Mouse (Mus musculus): ENCODE results near the gene Nkain1.

The Nkain1 gene

DNA sequence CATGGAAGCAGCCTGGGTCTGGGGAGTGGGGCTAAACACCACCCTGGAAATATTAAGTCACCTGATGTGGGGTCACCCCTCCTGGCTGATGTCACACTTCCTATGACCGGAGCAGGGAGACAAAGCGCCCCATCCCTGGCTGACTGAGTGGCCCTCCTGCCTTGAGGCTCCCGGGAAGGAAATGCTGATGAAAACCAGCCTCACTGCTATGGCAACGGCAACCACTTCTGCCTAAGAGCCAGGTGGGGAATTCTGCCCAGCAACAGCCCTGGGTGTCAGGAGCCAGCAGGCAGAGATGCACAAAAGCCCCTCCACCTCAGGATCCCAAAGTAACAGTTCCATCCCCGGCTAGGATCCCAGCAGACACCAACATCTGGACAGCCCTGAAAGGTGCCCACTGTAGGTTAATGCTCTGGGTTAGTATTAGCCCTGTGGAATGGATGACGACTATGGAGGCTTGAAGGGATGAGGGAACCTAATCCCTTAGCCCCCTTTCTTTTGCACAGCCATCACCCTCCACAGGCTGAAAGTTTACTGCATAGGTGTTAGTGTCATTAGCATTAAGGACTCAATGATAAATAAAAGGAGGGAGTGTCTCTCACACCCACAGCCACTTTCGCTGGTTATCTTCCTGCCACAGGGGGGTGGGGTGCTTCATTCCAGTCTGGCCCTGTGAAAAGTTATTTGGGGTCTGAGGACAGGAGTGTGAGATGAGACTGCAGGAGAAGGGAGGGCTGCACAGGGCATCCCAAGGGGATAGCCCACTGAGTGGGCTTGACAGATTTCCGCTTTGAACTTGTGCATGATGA, 21.5 kb downstream of the Nkain1 start:
- no peak for DNase-seq (ENCODE audit: low spot score)

DNA sequence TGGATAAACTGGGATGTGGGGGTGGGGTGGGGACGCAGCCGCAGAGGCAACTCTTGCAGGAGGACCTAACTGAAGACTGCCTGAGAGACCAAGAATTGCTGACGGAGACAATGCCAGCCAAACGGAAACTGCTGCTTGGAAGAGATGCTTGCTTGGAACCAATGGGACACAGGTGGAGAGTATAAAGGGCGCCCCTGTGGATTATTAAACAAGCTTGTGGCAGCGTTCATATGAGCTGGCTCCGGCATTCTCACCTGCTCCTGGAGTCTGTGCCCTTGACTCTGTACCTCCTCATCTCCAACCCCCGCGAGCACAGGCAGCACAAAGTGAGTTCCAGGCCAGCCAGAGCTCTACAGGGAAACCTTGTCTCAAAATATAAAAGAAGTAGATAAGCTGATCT, 23.5 kb downstream of the Nkain1 start:
- no peak for DNase-seq (ENCODE audit: low spot score)

- no peak for DNase-seq (ENCODE audit: low spot score)
Observed at GRCm38 (mm10) chr4:130549189-130549588, 24.8 kb downstream of the Nkain1 start.

DNA sequence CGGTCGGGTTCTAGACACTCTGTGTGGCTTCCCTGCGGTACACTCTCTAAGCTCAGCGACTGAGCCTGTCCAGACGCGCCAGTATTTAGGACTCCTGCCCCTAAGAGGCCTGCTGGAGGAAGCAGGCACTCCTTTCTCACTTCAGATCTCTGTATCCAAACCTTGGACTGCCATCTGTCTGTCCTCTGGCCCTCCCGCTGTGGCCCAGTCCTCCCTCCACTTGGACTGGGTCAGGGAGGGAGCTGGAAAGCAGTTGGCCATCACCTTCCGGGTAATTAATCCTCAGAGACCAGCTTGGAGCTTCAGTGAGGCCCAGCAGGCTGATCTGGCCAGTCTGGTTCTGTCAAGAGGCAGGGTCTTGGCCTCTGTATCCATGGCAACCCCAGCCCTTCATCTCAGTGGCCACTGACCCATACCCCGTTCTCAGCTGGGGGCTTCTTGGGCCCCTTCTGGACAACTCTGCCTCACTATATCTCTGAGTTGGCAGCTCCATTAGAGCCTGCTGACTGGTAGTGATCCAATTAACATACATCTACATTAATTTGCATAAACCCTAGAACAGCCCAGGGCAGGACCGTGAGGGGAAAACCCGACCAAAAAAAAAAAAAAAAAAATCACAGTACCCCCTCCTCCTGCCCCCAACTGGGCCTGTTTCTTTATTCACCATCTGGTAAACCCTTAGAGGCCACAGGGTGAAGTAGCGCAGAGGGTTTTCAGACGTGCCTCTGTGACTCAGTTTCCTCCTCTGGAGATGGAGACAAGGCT, 27.0 kb downstream of the Nkain1 start:
- no peak for DNase-seq (ENCODE audit: low spot score)

DNA sequence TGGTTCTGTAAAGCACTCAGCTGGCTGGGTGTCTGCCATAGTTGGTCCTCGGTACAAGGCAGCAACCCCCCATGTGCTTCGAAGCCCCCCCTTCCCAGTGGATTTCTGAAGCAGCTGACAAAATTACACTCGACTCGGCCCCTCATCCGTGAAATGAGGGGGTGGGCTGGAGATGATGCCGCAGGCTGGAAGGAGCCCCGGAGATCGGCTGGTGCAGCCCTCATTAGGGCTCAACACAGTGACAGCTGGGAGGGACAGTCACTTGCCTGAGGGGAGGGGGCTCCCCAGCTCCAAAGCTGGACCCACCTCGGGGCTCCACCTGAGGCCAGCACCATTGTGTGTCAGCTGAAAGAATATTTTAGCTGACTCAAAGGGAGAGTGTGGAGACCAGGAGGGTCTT, 29.6 kb downstream of the Nkain1 start:
- DNase-seq (ENCODE audit: low spot score), result no peak

DNA sequence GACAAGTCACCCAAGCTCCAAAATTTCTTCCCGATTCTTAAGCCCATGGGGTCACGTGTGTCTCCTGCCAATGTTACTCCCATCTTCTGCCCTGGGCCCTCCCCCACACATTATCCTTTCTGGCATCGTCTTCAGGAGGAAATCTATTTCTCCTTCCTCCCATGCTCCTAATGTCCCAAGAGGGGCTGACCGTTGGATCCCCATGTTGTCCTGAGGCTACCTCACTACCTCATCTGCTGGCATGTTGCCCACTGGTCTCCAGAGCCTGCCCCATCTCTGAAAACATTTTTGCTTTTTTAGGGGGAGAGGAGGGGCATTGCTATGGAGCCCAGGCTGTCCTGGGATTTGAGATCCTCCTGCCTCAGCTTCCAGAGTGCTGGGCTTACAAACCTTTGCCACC, 30.9 kb downstream of the Nkain1 start:
- no peak for DNase-seq (ENCODE audit: low spot score)

DNA sequence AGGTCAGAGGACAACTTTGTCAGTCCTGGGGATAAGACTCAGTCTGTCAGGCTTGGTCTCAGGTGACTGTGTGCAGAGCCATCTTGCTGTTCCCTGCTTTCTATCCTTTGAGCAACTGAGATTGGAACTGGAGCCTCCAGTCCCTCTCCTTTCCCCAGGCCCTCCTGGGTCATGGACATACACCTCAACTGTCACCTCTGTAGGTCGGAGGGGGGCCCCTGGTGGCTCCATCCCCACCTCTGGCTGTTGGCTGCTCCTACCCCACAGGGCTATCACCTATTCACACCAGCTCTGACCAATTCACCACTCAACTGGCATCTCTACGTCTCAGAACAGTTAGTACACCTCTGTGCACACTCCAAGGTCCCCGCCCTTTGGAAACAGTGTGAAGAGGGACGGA, 33.1 kb downstream of the Nkain1 start:
- no peak for DNase-seq (ENCODE audit: low spot score)

DNA sequence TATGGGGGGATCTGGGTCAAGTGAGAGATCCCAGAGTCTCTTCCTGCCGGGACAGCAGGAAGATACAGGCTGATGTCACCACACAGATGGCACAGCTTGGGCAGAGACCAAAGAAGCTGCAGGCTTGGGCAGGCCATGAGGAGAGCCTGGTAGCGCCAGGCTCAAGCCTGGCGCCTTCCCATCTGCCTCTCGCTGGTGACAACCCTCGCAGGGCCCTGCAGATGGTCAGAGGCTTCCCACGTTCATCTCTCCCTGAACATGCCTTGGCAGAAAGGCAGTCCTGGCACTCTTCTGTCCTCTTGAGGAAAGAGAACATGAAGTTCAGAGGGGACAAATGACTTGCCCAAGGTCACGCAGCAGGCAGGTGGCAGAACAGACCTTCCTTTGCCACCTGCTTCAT, 34.3 kb downstream of the Nkain1 start:
- no peak for DNase-seq (ENCODE audit: low spot score)

GRCm38 (mm10) chr4:130539053-130539452, 34.9 kb downstream of the Nkain1 start:
- no peak for DNase-seq (ENCODE audit: low spot score)

- DNase-seq (ENCODE audit: low spot score), result no peak
Observed at GRCm38 (mm10) chr4:130537371-130537770, 36.6 kb downstream of the Nkain1 start.

- no peak for DNase-seq (ENCODE audit: low spot score)
Observed at GRCm38 (mm10) chr4:130535789-130536188, 38.2 kb downstream of the Nkain1 start.

- peak; percentile 83 for DNase-seq (ENCODE audit: low spot score)
Observed at GRCm38 (mm10) chr4:130533975-130534374, 40.0 kb downstream of the Nkain1 start.

DNA sequence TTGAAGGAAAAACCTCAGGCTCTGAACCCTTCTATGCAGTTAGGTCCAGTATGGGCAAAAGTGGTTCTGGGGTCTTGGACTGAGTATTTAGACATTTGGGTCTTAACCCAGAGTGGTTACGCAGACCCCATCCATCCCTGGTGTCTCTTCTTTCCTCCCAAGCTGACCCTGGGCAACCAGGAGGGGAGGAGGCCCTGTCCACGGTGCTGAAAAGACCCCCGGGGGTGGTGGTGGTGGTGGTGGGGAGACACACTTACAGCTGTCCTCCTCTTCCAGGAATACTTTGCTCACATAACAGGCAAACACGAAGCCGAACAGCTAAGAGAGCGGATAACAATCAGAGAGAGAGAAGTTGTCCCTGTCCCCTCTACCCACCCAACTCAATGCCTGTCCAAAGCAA, 41.6 kb downstream of the Nkain1 start:
- no peak for DNase-seq (ENCODE audit: low spot score)

GRCm38 (mm10) chr4:130531645-130532280, 42.2 kb downstream of the Nkain1 start:
- DNase-seq (ENCODE audit: low spot score), result peak; percentile 75

DNA sequence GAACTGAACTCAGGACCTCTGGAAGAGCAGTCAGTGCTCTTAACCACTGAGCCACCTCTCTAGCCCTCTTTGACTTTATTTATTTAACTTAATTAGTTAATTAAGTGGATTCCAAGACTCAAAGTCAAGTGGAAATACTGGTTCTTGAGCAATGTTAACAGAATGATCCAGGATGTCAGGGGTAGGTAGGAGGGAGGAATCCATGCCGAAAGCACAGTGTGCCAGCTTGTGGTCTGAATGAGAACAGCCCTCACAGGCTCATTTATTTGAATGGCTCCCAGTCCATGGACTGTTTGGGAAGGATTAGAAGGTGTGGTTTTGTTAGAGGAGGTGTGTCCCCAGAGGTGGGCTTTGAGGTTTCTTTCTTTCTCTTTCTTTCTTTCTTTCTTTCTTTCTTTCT, 46.2 kb downstream of the Nkain1 start:
- no peak for DNase-seq (ENCODE audit: low spot score)

GRCm38 (mm10) chr4:130525041-130525440, 48.9 kb downstream of the Nkain1 start:
- DNase-seq (ENCODE audit: low spot score), result no peak

DNA sequence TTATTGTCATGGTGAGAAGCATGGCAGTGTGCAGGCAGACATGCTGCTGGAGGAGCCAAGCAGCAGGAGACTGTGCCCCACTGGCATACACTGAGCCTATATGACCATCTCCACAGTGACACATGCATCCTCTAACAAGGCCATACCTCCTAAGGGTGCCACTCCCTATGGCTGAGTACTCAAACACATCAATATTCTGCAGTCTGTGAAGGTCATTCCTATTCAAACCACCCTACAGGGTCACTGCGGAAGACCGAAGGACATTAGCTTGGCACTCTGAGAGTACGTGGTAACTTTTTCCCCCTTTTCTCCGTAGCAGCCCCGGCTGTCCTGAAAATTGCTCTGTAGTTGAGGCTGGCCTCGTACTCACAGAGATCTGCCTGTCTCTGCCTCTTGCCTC, 52.5 kb downstream of the Nkain1 start:
- no peak for DNase-seq (ENCODE audit: low spot score)

GRCm38 (mm10) chr4:130520482-130520851, 53.5 kb downstream of the Nkain1 start:
- DNase-seq (ENCODE audit: low spot score), result no peak

DNA sequence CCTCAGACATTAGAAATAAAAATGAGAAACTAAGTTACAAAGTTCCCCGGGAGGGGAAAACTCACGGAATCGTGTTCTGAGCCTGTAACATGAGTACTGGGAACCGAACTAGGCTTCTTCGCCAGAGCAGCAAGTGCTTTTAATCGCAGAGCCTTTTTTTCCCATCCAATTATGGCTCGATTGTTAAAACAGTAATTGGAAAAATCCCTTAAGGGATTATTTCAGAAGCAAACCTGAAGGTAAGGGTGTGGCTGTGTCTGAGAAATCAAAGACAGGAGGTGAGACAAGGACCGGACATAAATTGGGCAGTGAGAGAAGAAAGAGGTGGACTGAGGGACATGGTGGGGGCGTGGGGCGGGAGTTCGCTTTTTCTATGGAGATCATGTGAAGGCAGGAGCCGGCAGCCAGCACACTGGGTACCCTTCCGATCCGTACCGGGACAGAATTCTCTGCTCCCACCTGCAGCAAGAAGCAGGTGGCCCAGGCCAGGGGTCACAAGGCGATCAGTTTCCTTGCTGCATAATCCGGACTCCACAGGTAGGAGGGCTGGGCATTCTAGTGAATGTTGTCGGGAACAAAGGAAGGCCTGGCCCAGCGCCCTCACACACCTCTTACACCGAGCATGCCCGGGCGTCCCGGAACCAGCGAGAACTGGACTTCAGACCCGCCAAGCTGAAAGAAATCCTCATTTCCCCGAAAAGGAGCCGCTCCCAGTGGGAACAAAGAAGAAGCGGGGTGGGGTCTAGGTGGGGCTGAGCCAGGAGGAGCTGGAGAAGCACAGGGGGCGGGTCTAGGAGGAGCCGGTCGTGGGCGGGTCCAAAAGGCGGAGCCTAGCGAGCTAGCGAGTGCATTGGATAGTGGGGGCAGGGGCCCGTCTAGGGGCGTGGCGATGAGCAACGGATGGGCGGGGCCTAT, 54.1 kb downstream of the Nkain1 start:
- DNase-seq (ENCODE audit: low spot score), result peak; percentile 97

DNA sequence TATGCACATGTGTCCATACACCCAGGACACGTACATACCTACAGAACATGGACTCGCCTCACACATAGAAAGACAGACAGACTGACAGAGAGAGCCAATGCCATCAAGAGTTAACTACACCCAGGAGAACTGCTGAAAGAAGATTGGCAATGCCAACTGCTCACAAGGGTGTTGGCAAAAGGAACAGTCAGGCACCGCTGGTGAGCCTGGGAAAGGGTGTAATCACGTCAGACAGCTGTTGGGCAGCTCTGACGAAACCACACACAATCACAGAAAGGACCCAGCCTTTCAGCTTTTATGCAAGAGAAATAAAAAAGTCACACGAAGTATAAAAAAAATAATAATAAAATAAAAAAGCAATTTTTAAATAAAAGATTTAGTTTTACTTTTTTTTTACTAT, 57.5 kb downstream of the Nkain1 start:
- DNase-seq (ENCODE audit: low spot score), result no peak

All from ovary, postnatal 36 days (tissue).